Mouse (Mus musculus): ENCODE measurements around the gene Pramel5. TPM values are rescaled to one million over a fixed set of nuclear protein-coding genes. Genes with fewer than 3 reads are reported as not detected.
"Not testable (repeated sequence)": the region's sequence is repeated elsewhere in the genome, so short reads cannot be mapped to it uniquely, and the experiment has no call there.

The Pramel5 gene
- not detected for total RNA-seq (2021)

- intact Hi-C loops (cut with DNase I) = not testable (repeated sequence)
Measured at GRCm38 (mm10) chr4:144280388-144280787, at the start of gene Pramel5. Pramel5 (minus strand) TSS chr4:144280488.

GRCm38 (mm10) chr4:144329949-144330348 lies 49.7 kb upstream of the Pramel5 start, which contains the start of gene Gm13128:
Gm13128 (plus strand) TSS chr4:144330249.
- DNase-seq (ENCODE audit: low spot score); intact Hi-C loops (cut with DNase I): not testable (repeated sequence)

More at GRCm38 (mm10) chr4:144280388-144280787, at the start of gene Pramel5:
- DNase-seq (ENCODE audit: low spot score) = not testable (repeated sequence)

GRCm38 (mm10) chr4:144312666-144313460 lies 32.6 kb upstream of the Pramel5 start:
- DNase-seq (ENCODE audit: low spot score); intact Hi-C loops (cut with DNase I): not testable (repeated sequence)

- intact Hi-C loops (cut with DNase I) = loop anchor here (10.0 kb wide), 1 partner anchor 255 kb away; no protein-coding TSS in a partner anchor
- DNase-seq (ENCODE audit: low spot score) = not testable (repeated sequence)
Measured at GRCm38 (mm10) chr4:144299414-144299813, 19.1 kb upstream of the Pramel5 start.

DNA sequence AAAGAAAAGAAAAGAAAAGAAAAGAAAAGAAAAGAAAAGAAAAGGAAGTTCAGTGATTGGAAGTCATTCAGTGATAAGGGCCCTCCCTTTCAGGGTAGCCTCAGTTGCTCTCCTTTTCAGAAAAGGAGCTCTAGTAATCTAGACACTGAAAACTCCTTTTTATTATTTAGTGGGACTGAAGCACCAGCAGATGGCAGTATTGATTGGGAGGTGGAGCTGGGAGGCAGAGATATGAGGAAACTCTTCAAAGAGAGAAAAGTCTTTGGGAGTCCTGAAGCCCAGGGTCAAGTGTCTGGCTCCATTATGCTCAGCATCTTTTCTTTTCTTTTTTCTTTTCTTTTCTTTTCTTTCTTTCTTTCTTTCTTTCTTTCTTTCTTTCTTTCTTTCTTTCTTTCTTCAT lies 25.5 kb downstream of the Pramel5 start:
- intact Hi-C loops (cut with DNase I); DNase-seq (ENCODE audit: low spot score): not testable (repeated sequence)

Other genes with a start within 250 kb of the Pramel5 start
- not detected for gene Pramel4, start 221.4 kb downstream of the Pramel5 start, total RNA-seq (2021)
- not detected for gene Gm13102, start 174.0 kb downstream of the Pramel5 start, total RNA-seq (2021)
- gene Oog3, start 117.8 kb downstream of the Pramel5 start, total RNA-seq (2021) = not detected
- gene Oog2, start 89.8 kb downstream of the Pramel5 start, total RNA-seq (2021) = not detected
- not detected for gene C87977, start 67.2 kb downstream of the Pramel5 start, total RNA-seq (2021)
- gene Gm13128, start 49.8 kb upstream of the Pramel5 start, total RNA-seq (2021) = not detected
- not detected for gene Gm13119, start 77.5 kb upstream of the Pramel5 start, total RNA-seq (2021)
- not detected for gene Pramef20, start 97.4 kb upstream of the Pramel5 start, total RNA-seq (2021)
- not detected for gene Pramef12, start 128.0 kb upstream of the Pramel5 start, total RNA-seq (2021)
- not detected for gene 1700012P22Rik, start 158.3 kb upstream of the Pramel5 start, total RNA-seq (2021)
- gene Gm9944, start 172.8 kb upstream of the Pramel5 start, total RNA-seq (2021) = not detected
- gene Aadacl3, start 183.3 kb upstream of the Pramel5 start, total RNA-seq (2021) = not detected
- gene 9430007A20Rik, start 239.3 kb upstream of the Pramel5 start, total RNA-seq (2021) = not detected

Data from heart, postnatal 25 days (tissue).